Mouse (Mus musculus) layer of hippocampus, adult 9-11 months (tissue): ENCODE measurements around the gene E4f1.

ENCODE experiments used
- DNase-seq: peaks from one replicate; pipeline ENCODE4 v3.0.0; 2022

E4f1 gene

GRCm38 (mm10) chr17:24481027-24481815 is 11.1 kb upstream of the E4f1 start:
- DNase-seq: no peak

- no peak for DNase-seq
Observed at GRCm38 (mm10) chr17:24480201-24480826, 10.2 kb upstream of the E4f1 start.

GRCm38 (mm10) chr17:24479431-24479830 is 9.3 kb upstream of the E4f1 start:
- no peak for DNase-seq

GRCm38 (mm10) chr17:24478663-24479380 is 8.7 kb upstream of the E4f1 start, which contains the start of gene Mlst8:
Gene Mlst8, minus strand, starts transcription at chr17:24479078.
- DNase-seq: peak; percentile 96

- DNase-seq: no peak
Observed at GRCm38 (mm10) chr17:24477985-24478600, 8.0 kb upstream of the E4f1 start.

- DNase-seq: no peak
Observed at GRCm38 (mm10) chr17:24477053-24477984, 7.2 kb upstream of the E4f1 start.

- no peak for DNase-seq
Observed at GRCm38 (mm10) chr17:24476022-24476776, 6.1 kb upstream of the E4f1 start.

GRCm38 (mm10) chr17:24475586-24475985 is 5.5 kb upstream of the E4f1 start:
- no peak for DNase-seq

GRCm38 (mm10) chr17:24474557-24474956 is 4.4 kb upstream of the E4f1 start:
- peak; percentile 81 for DNase-seq

GRCm38 (mm10) chr17:24473612-24474275 is 3.6 kb upstream of the E4f1 start, which contains the start of gene Bricd5:
Gene Bricd5, plus strand, starts transcription at chr17:24473884.
- DNase-seq: no peak

GRCm38 (mm10) chr17:24472512-24472911 is 2.4 kb upstream of the E4f1 start:
- no peak for DNase-seq

GRCm38 (mm10) chr17:24470701-24471527 is 801 bp upstream of the E4f1 start:
- no peak for DNase-seq

GRCm38 (mm10) chr17:24469336-24469909 is 690 bp downstream of the E4f1 start:
- DNase-seq: no peak

- DNase-seq: no peak
Observed at GRCm38 (mm10) chr17:24468636-24469246, 1.4 kb downstream of the E4f1 start.

GRCm38 (mm10) chr17:24463374-24464133 is 6.6 kb downstream of the E4f1 start:
- no peak for DNase-seq

- no peak for DNase-seq
Observed at GRCm38 (mm10) chr17:24462932-24463331, 7.2 kb downstream of the E4f1 start.

- no peak for DNase-seq
Observed at GRCm38 (mm10) chr17:24461580-24461979, 8.5 kb downstream of the E4f1 start.
